Mouse (Mus musculus) G1E (cell line): ENCODE results near the gene Gm28047.

Source experiments
- CTCF ChIP-seq: IDR thresholded peaks from 2 replicates; pipeline ENCODE4 v1.5.1; 2012; ENCODE audit warnings: low read depth, low read length, inconsistent platforms, mixed read lengths
- GATA1 ChIP-seq: IDR thresholded peaks from 2 replicates; pipeline ENCODE4 v1.6.1; 2012; ENCODE audit warnings: borderline replicate concordance, low read length, inconsistent platforms, mixed read lengths
- GATA2 ChIP-seq: IDR thresholded peaks from 2 replicates; pipeline ENCODE4 v1.6.1; 2012; ENCODE audit warnings: low read depth, low read length, inconsistent platforms, borderline replicate concordance
- POLR2AphosphoS5 ChIP-seq: IDR thresholded peaks from 2 replicates; pipeline ENCODE4 v1.6.1; 2012; ENCODE audit warnings: low read depth, low read length, inconsistent platforms; ENCODE audit not compliant: insufficient replicate concordance
- TAL1 ChIP-seq: conservative IDR thresholded peaks from 2 replicates; pipeline ENCODE4 v1.6.1; 2012; ENCODE audit warnings: low read depth, low read length, inconsistent platforms, mixed read lengths

DNA sequence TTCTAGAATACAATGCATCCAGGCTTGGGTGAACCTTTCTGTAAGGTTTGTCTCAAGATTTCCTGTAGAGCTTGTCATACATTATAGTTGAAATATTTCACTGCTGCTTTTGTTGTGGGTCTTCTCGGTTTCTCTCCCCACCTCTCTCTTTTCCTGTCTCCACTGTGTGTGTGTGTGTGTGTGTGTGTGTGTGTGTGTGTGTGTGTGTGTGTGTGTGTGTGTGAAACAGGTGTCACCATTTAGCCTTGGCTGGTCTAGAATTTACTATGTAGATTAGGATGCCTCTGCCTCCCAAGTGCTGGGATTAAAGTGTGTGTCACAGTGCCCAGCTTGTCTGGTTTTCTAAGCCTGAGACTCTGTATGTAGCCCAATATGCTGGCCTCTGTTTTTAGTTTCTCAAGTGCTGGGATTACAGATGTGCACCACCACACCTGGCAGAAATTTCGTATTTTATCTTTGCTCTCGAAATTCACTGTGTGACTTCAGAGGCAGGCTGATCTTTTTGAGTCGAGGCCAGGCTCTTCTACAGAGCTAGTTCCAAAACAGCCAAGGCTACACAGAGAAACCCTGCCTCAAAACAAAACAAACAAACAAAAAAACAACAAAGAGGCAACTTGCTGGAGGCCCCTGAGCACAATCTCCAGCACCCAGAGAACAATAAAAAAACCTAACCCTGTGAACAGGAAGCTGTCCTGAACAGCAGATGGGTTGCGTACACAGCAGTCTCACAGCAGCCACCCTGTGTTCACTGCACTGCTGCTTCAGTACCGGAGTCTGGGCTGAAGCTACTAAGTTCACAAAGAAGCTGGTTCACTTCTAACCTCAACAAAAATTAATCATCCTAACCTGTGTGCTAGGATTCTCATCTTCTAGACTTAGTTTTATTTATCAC, 98.5 kb downstream of the Gm28047 start:
- TF ChIP-seq CTCF (no peak), GATA1 (no peak), TAL1 (no peak), POLR2AphosphoS5 (no peak), GATA2 (no peak)
